Mouse (Mus musculus) liver, adult 2 months (tissue): ENCODE results near the gene Rpusd1. TPM values are rescaled to one million over a fixed set of nuclear protein-coding genes. Genes with fewer than 3 reads are reported as not detected.

Source experiments
- DNase-seq: peaks from one replicate; pipeline ENCODE4 v3.0.0-alpha.2; 2011; ENCODE audit warnings: low read depth, low spot score; ENCODE audit errors: extremely low read depth
- H3K27ac ChIP-seq: fragments of 200-500 bp; replicated peaks from 2 replicates; pipeline ENCODE4 v1.5.1; 2012; ENCODE audit warnings: low read depth, mild to moderate bottlenecking, control low read depth, inconsistent platforms, low read length; ENCODE audit not compliant: insufficient read depth
- H3K27me3 ChIP-seq: fragments of 200-500 bp; 2 replicates; pipeline ENCODE4 v1.6.1; 2012; ENCODE audit warnings: mild to moderate bottlenecking, moderate library complexity, low read length, inconsistent platforms; ENCODE audit not compliant: control insufficient read depth, insufficient read depth
- H3K36me3 ChIP-seq: fragments of 200-500 bp; 2 replicates; pipeline ENCODE4 v1.6.1; 2012; ENCODE audit warnings: low read length, inconsistent platforms; ENCODE audit not compliant: control insufficient read depth, insufficient read depth
- H3K4me1 ChIP-seq: fragments of 200-500 bp; 2 replicates; pipeline ENCODE4 v1.6.1; 2011; ENCODE audit warnings: low read length; ENCODE audit not compliant: control insufficient read depth, insufficient read depth
- H3K4me3 ChIP-seq: fragments of 200-500 bp; 2 replicates; pipeline ENCODE4 v1.5.1; 2011; ENCODE audit warnings: low read depth, mild to moderate bottlenecking, control low read depth, low read length, moderate library complexity; ENCODE audit not compliant: insufficient read depth
- H3K79me2 ChIP-seq: fragments of 200-500 bp; 2 replicates; pipeline ENCODE4 v1.6.1; 2012; ENCODE audit warnings: inconsistent platforms, mild to moderate bottlenecking, low read length, moderate library complexity; ENCODE audit not compliant: control insufficient read depth, insufficient read depth
- H3K9ac ChIP-seq: fragments of 200-500 bp; 2 replicates; pipeline ENCODE4 v1.6.1; 2012; ENCODE audit warnings: low read depth, mild to moderate bottlenecking, control low read depth, inconsistent platforms, low read length
- CTCF ChIP-seq: fragments of 200-500 bp; IDR thresholded peaks from 2 replicates; pipeline ENCODE4 v1.5.1; 2011; ENCODE audit warnings: low read depth, low read length, control low read depth
- POLR2A ChIP-seq: fragments of 200-500 bp; IDR thresholded peaks from 2 replicates; pipeline ENCODE4 v1.6.1; 2011; ENCODE audit warnings: low read length, control low read depth; ENCODE audit not compliant: insufficient read depth; ENCODE audit errors: extremely low read depth
- WGBS: fragments of 180-500 bp; shearing (Covaris S2); methylation state at CpG from one replicate; pipeline ENCODE4 v1.1.7; 2018; 5-methylcytosine and 5-hydroxymethylcytosine counted together
- polyA plus RNA-seq: library from polyadenylated mRNA; depleted of rRNA; stranded (reverse); fragments of >200 nt; gene quantifications from 2 replicates; pipeline ENCODE4 v1.2.3, GENCODE M21; 2012
- total RNA-seq: library from RNA; depleted of rRNA; stranded (reverse); fragments of >200 nt; gene quantifications from 2 replicates; pipeline ENCODE4 v1.2.3, GENCODE M21; 2014

The Rpusd1 gene
- total and polyA plus RNA-seq, 2 experiments, result 1.0 to 9.0 TPM

DNA sequence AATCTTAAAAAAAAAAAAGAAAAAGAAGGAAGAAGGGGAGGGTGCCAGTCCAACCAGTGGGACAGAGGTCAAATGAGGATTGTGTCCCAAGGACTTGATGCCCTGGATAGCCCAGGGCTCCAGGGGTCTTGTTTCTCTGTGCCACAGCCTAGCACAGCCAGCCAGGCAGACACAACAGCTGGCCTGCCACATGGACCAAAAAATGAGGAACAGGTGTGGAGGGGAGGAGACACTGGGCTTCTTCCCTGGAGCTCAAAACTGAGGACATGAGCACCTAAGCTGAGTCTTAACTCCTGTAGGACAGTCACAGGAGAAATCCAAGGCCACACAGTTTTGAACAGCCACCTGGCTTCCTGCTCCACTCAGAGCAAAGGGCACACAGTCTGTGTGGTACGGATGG is 31.2 kb upstream of the Rpusd1 start:
- WGBS, result 22% methylated on average over 1 of the region's 1 CpGs

DNA sequence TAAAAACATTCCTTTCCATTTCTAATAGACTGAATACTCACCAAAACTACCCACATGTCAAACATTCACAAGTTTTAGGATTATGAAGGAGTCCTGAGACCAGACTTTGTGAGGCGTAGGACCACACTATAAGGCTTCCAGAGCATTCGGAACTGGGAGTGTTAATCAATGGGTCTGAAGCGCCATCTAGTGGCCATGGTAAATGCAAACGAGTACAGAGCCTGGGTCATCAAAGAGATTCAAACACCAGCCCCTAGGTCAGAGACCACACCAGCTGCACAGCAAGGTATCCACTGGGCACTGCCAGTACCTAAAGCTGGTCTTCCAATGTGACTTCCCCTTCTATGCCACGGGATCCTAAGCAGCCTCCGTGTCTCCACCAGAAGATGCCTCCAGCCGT is 29.0 kb upstream of the Rpusd1 start:
- TF ChIP-seq POLR2A, result no peak
- peak; percentile 56 for TF ChIP-seq CTCF
- DNase-seq, result peak; percentile 34
- 15% methylated on average over 7 of the region's 7 CpGs for WGBS
- H3K79me2 ChIP-seq, result no peaks in the 10 kb centered on the region
- H3K4me3 ChIP-seq, result no peak overlapping the region
- H3K9ac ChIP-seq, result no peak overlapping the region
- no peaks in the 10 kb centered on the region for H3K4me1 ChIP-seq
- no peaks in the 10 kb centered on the region for H3K27me3 ChIP-seq
- no peak overlapping the region for H3K27ac ChIP-seq
- no peaks in the 10 kb centered on the region for H3K36me3 ChIP-seq

More for the DNA sequence above, 31.2 kb upstream of the Rpusd1 start:
- H3K36me3 ChIP-seq, result no peaks in the 10 kb centered on the region
- H3K79me2 ChIP-seq, result no peaks in the 10 kb centered on the region
- TF ChIP-seq POLR2A, result no peak
- H3K4me1 ChIP-seq, result no peaks in the 10 kb centered on the region
- no peak for DNase-seq
- no peak overlapping the region for H3K27ac ChIP-seq
- H3K9ac ChIP-seq, result no peak overlapping the region
- H3K4me3 ChIP-seq, result no peak overlapping the region
- no peaks in the 10 kb centered on the region for H3K27me3 ChIP-seq

GRCm38 (mm10) chr17:25700863-25701496 is 26.5 kb upstream of the Rpusd1 start:
- no peaks in the 10 kb centered on the region for H3K27me3 ChIP-seq
- DNase-seq, result no peak
- no peak overlapping the region for H3K4me3 ChIP-seq
- H3K4me1 ChIP-seq, result no peaks in the 10 kb centered on the region
- TF ChIP-seq POLR2A, result no peak
- peak; percentile 34; the same call in 1 of the 2 replicates for TF ChIP-seq CTCF
- no peak overlapping the region for H3K9ac ChIP-seq
- H3K79me2 ChIP-seq, result no peaks in the 10 kb centered on the region
- no peak overlapping the region for H3K27ac ChIP-seq
- WGBS, result 60% methylated on average over 9 of the region's 9 CpGs
- no peaks in the 10 kb centered on the region for H3K36me3 ChIP-seq

GRCm38 (mm10) chr17:25709994-25710393 is 17.5 kb upstream of the Rpusd1 start:
- DNase-seq, result no peak
- no peaks in the 10 kb centered on the region for H3K36me3 ChIP-seq
- TF ChIP-seq POLR2A, result no peak
- no peak for TF ChIP-seq CTCF
- no peak overlapping the region for H3K4me3 ChIP-seq
- no peaks in the 10 kb centered on the region for H3K4me1 ChIP-seq
- H3K27me3 ChIP-seq, result no peaks in the 10 kb centered on the region
- 95% methylated on average over 2 of the region's 2 CpGs for WGBS
- no peak overlapping the region for H3K9ac ChIP-seq
- no peaks in the 10 kb centered on the region for H3K79me2 ChIP-seq
- no peak overlapping the region for H3K27ac ChIP-seq

GRCm38 (mm10) chr17:25711136-25711535 is 16.3 kb upstream of the Rpusd1 start:
- H3K27ac ChIP-seq, result no peak overlapping the region
- no peak overlapping the region for H3K4me3 ChIP-seq
- TF ChIP-seq CTCF (no peak), POLR2A (no peak)
- DNase-seq, result no peak
- no peaks in the 10 kb centered on the region for H3K36me3 ChIP-seq
- 66% methylated on average over 4 of the region's 4 CpGs for WGBS
- H3K4me1 ChIP-seq, result no peaks in the 10 kb centered on the region
- no peak overlapping the region for H3K9ac ChIP-seq
- H3K27me3 ChIP-seq, result 0 out of 2 replicates have a peak, but pooled peaks cover 4% of the 10 kb centered on the region
- no peaks in the 10 kb centered on the region for H3K79me2 ChIP-seq

DNA sequence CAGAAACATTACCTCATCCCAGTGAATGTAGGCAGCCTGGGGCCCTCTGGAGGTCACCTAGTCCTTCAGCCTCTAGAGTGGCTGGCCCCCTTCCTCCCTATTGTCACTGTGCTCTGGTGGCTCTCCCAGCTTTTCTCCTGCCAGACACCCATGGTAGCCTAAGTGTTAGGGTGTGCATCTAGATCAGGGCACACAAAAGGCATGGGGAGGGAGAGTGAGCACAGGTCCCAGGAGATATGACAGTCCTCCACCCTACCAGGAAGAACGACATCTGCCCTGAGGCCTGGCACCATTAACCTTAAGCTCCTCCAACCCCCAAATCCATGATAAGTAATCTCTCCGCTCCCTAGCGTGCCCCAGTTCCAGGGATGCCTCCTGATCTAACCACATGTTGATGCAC is 11.8 kb upstream of the Rpusd1 start:
- Histone ChIP-seq H3K4me1 (no peaks in the 10 kb centered on the region), H3K4me3 (no peak overlapping the region), H3K27ac (no peak overlapping the region), H3K79me2 (no peaks in the 10 kb centered on the region), H3K27me3 (peaks cover 10% of the 10 kb centered on the region; the same call in 1 of the 2 replicates), H3K36me3 (no peaks in the 10 kb centered on the region), H3K9ac (no peak overlapping the region)
- WGBS, result 73% methylated on average over 3 of the region's 3 CpGs
- TF ChIP-seq CTCF, result no peak
- no peak for TF ChIP-seq POLR2A
- DNase-seq, result no peak
